Mouse (Mus musculus) erythroblast, embryonic 14.5 days (primary cell): Measurements from ENCODE around the gene Lrrc3b.

Source experiments
- GATA1 ChIP-seq: IDR thresholded peaks from 2 replicates; pipeline ENCODE4 v1.6.1; 2012; ENCODE audit warnings: low read length, inconsistent platforms, mixed read lengths
- TAL1 ChIP-seq: IDR thresholded peaks from 3 replicates; pipeline ENCODE4 v1.6.1; 2012; ENCODE audit warnings: low read length, inconsistent platforms, mixed read lengths

GRCm38 (mm10) chr14:15372985-15373384 lies 65.8 kb downstream of the Lrrc3b start:
- TF ChIP-seq GATA1 (no peak), TAL1 (no peak)
